Mouse (Mus musculus): ENCODE results near the gene A430078G23Rik. TPM values are rescaled to one million over a fixed set of nuclear protein-coding genes. Genes with fewer than 3 reads are reported as not detected.

The A430078G23Rik gene
- polyA plus RNA-seq, 1 experiment from 2014 or later = 0.13 TPM

DNA sequence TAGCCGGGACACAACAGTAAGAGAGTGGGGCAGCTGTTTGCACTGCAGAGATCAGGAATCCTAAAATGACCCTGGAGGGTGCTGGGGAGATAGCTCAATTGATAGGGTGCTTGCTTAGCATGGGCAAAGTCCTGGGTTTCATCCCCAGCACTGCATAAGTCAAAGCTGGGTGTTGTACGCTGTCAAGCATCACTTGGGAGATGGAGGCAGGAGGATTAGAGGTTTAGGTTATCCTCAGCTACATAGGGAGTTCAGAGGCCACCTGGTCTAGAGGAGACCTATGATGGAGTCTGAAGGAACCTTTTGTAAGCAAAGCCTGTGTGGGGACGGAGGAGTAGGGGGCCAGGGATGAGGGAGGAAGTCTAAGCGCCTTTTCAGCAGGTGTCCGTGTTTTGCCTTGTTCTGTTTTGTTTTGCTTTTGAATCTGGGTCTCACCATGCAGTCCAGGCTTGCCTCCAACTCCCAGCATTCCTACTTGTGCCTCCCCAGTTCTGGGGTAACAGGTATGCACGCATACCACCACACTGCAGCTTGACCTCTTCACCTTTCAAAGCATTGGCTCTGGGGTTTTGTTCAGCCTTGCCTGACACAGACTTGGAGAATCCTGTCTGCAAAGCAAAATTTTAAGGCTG is 712 bp downstream of the A430078G23Rik start:
- no peak for ATAC-seq (ENCODE audit: low FRiP score, low read depth)
- H3K4me1 ChIP-seq = no peaks in the 10 kb centered on the region
- no peak overlapping the region for H3K4me3 ChIP-seq
- H3K36me3 ChIP-seq = no peaks in the 10 kb centered on the region
- 80% methylated on average over 6 of the region's 6 CpGs for WGBS
- no peaks in the 10 kb centered on the region for H3K9me3 ChIP-seq
- H3K4me2 ChIP-seq (replicated peaks) = no peak overlapping the region
- no peaks in the 10 kb centered on the region for H3K27me3 ChIP-seq (replicated peaks)
- H3K27ac ChIP-seq = no peak overlapping the region
- no peak overlapping the region for H3K9ac ChIP-seq

GRCm38 (mm10) chr8:3354443-3354812 is 1.2 kb downstream of the A430078G23Rik start:
- H3K27me3 ChIP-seq (replicated peaks) = no peaks in the 10 kb centered on the region
- H3K4me1 ChIP-seq = no peaks in the 10 kb centered on the region
- no peaks in the 10 kb centered on the region for H3K9me3 ChIP-seq
- WGBS = 73% methylated on average over 5 of the region's 5 CpGs
- no peak overlapping the region for H3K4me2 ChIP-seq (replicated peaks)
- H3K4me3 ChIP-seq = no peak overlapping the region
- no peak overlapping the region for H3K27ac ChIP-seq
- no peak for ATAC-seq (ENCODE audit: low FRiP score, low read depth)
- H3K36me3 ChIP-seq = no peaks in the 10 kb centered on the region
- H3K9ac ChIP-seq = no peak overlapping the region

DNA sequence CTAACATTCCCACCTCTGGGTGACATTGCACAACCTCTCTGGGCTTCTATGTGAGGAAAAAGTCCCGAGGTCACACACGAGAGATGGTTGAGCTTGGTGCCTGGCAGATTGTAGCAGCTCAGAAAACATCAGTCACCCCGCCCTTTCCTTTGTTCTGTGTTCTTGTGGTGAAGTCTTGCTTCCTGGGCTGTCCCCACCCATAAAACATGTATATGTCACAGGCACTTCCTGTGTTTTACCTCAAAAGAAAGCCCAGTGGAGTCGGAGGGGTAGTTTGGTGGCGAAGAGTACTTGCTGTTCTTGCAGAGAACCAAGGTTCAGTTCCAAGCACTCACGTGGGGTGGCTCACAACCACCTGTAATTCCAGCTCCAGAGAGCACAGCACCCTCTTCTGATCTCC is 2.4 kb downstream of the A430078G23Rik start:
- Histone ChIP-seq H3K4me3 (no peak overlapping the region), H3K9ac (no peak overlapping the region), H3K36me3 (no peaks in the 10 kb centered on the region), H3K27me3 (replicated peaks) (no peaks in the 10 kb centered on the region), H3K4me2 (replicated peaks) (no peak overlapping the region), H3K4me1 (no peaks in the 10 kb centered on the region), H3K9me3 (no peaks in the 10 kb centered on the region), H3K27ac (no peak overlapping the region)
- 85% methylated on average over 6 of the region's 6 CpGs for WGBS
- ATAC-seq (ENCODE audit: low FRiP score, low read depth) = no peak

- Histone ChIP-seq H3K27me3 (replicated peaks) (no peaks in the 10 kb centered on the region), H3K4me1 (no peaks in the 10 kb centered on the region), H3K9ac (no peak overlapping the region), H3K36me3 (no peaks in the 10 kb centered on the region), H3K4me3 (no peak overlapping the region), H3K9me3 (no peaks in the 10 kb centered on the region), H3K4me2 (replicated peaks) (no peak overlapping the region), H3K27ac (no peak overlapping the region)
- no peak for ATAC-seq (ENCODE audit: low FRiP score, low read depth)
- 8% methylated on average over 4 of the region's 4 CpGs for WGBS
These were observed 4.8 kb downstream of the A430078G23Rik start for GRCm38 (mm10) chr8:3358060-3358459.

DNA sequence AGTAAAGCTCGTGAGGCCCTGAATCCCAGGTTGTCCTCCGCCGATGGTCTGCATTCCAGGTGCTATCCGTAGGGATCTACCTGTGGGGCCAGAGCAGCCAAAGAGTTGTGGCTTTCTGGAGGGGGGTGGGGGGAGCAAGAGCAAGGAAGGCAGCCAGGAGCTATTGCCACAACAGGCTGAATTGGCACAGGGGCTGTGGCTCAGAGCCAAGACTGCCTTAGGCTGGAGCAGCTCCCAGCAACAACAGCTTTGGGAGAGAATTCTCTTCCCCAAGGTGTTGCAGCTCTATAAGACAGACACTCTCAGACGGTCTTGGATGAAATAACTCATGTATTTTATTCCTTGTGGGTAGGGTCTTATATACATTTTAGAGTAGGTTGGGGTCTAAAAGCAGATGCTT is 13.9 kb downstream of the A430078G23Rik start:
- no peaks in the 10 kb centered on the region for H3K36me3 ChIP-seq
- no peak overlapping the region for H3K9ac ChIP-seq
- H3K4me3 ChIP-seq = no peak overlapping the region
- H3K4me2 ChIP-seq (replicated peaks) = no peak overlapping the region
- no peak overlapping the region for H3K27ac ChIP-seq
- WGBS = 88% methylated on average over 5 of the region's 5 CpGs
- H3K9me3 ChIP-seq = 0 out of 2 replicates have a peak, but pooled peaks cover 3% of the 10 kb centered on the region
- ATAC-seq (ENCODE audit: low FRiP score, low read depth) = no peak
- no peaks in the 10 kb centered on the region for H3K4me1 ChIP-seq
- no peaks in the 10 kb centered on the region for H3K27me3 ChIP-seq (replicated peaks)

DNA sequence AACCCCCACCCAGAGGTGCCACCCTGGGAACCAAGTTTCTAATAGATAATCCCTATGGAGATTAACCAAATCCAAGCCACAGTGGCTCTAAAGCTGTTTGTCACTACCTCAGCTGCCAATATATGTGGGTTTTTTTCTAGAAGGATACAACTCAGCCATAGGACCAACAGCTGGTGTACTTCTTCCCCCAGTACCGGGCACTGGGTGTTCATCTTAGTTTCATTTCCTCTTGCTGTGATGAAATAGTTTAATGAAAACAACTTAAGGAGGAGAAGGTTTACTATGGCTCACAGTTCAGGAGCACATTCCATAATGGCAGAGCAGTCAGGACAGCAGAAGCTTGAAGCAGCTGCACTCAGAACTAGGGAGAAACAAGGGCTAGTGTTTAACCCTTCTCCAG is 14.9 kb downstream of the A430078G23Rik start:
- Histone ChIP-seq H3K4me3 (no peak overlapping the region), H3K9ac (no peak overlapping the region), H3K4me2 (replicated peaks) (no peak overlapping the region), H3K9me3 (0 out of 2 replicates have a peak, but pooled peaks cover 3% of the 10 kb centered on the region), H3K36me3 (no peaks in the 10 kb centered on the region), H3K4me1 (no peaks in the 10 kb centered on the region), H3K27me3 (replicated peaks) (no peaks in the 10 kb centered on the region), H3K27ac (no peak overlapping the region)
- WGBS = 85% methylated on average over 1 of the region's 1 CpGs
- no peak for ATAC-seq (ENCODE audit: low FRiP score, low read depth)

DNA sequence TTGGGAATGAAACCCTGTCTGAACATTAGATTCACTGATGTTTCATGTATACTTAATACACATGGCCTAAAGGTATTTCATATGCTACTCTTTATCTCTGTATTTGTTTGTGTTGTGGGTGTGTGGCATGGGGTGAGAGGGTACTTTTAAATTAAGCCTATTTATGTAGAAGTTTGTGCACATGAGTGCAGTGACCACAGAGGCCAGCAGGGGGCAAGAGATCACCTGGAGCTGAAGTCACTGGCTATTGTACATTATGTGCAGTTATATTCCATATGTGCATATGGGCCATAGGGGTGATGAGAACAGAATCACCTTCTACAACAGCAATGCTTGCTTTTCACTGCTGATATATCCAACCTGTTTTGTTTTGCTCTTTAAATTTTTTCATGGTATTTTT is 22.5 kb downstream of the A430078G23Rik start:
- H3K27ac ChIP-seq = no peak overlapping the region
- no peak for ATAC-seq (ENCODE audit: low FRiP score, low read depth)
- no peak overlapping the region for H3K4me3 ChIP-seq
- no peaks in the 10 kb centered on the region for H3K9me3 ChIP-seq
- no peaks in the 10 kb centered on the region for H3K36me3 ChIP-seq
- H3K4me2 ChIP-seq (replicated peaks) = no peak overlapping the region
- no peaks in the 10 kb centered on the region for H3K4me1 ChIP-seq
- H3K27me3 ChIP-seq (replicated peaks) = no peaks in the 10 kb centered on the region
- no peak overlapping the region for H3K9ac ChIP-seq

DNA sequence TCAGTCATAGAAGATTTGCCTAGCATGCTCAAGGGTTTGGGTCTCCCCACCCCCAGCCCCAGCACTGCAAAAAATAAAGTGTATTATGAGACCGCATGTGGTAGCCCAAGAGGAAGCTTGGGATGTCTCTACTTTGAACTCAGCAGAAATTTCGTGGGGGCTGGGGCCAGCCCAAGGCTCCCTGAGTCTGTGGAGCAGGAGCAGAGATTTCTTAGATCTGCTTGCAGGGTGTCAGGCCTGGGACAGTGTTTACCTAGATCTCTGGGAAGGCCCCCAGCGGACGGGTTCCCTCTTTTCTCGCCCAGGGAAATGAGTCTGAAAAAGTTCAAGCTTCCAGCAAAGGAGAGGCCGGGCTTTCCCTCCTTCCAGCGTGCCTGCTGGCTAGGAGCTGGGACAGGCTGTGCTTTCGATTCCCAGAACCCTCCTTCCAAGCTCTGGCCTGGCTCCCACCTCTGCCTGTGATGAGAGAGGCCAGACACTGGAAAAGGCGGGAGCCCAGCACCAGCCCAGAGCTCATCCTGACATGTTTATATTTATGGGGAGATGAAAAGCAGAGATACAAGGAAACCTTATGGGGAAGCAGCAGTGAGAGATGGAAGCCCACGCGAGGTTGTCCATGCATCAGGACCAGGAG is 23.5 kb downstream of the A430078G23Rik start:
- ATAC-seq (ENCODE audit: low FRiP score, low read depth) = no peak
- 71% methylated on average over 11 of the region's 11 CpGs for WGBS

GRCm38 (mm10) chr8:3387286-3387685 is 34.1 kb downstream of the A430078G23Rik start:
- Histone ChIP-seq H3K36me3 (no peaks in the 10 kb centered on the region), H3K4me3 (no peak overlapping the region), H3K4me1 (no peaks in the 10 kb centered on the region; the same call in 1 of the 2 replicates), H3K27me3 (replicated peaks) (no peaks in the 10 kb centered on the region), H3K9ac (no peak overlapping the region), H3K9me3 (no peaks in the 10 kb centered on the region), H3K27ac (no peak overlapping the region), H3K4me2 (replicated peaks) (no peak overlapping the region)
- 41% methylated on average over 6 of the region's 6 CpGs for WGBS
- ATAC-seq (ENCODE audit: low FRiP score, low read depth) = peak; percentile 29; the same call in 1 of the 2 replicates

More for the DNA sequence above, 23.5 kb downstream of the A430078G23Rik start:
- H3K36me3 ChIP-seq = no peaks in the 10 kb centered on the region
- H3K4me2 ChIP-seq (replicated peaks) = no peak overlapping the region
- H3K4me3 ChIP-seq = no peak overlapping the region
- H3K4me1 ChIP-seq = no peaks in the 10 kb centered on the region
- H3K27ac ChIP-seq = no peak overlapping the region
- H3K9ac ChIP-seq = no peak overlapping the region
- H3K9me3 ChIP-seq = no peaks in the 10 kb centered on the region
- no peaks in the 10 kb centered on the region for H3K27me3 ChIP-seq (replicated peaks)

DNA sequence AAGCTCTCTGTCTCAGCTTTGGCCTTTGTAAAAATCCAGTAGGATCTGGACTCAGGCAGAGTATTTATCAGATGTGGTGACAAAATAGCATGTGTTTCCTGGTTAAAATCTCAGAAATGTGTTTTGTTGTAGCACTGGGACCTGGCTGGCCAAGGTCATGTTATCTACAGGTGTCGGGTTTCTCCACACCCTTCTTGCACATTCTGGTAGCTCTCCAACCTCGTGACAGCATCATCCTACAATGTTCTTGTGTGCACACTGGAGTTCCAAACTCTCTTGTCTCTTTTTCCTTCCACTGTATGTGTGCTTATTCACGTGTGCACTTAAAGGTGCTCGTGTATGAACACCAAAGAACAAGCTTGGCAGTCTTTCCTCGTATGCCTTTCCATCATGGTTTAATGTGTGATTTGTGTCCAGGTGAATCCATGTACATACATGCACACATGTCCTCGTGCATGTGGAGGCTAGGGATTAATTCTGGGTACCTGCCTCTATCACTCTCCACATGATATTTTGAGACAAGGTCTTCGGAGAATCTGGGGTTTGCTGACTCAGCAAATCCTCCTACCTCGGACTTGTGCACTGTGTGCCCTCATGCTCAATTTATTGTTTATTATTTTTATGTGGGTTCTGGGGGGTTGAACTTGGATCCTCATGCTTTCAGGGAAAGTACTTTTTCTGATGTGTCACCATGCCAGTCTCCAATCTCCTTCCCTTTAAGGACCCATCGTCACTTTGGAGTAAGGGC is 35.5 kb downstream of the A430078G23Rik start:
- H3K27me3 ChIP-seq (replicated peaks) = no peaks in the 10 kb centered on the region
- peaks cover 4% of the 10 kb centered on the region for H3K4me1 ChIP-seq
- ATAC-seq (ENCODE audit: low FRiP score, low read depth) = no peak
- H3K9me3 ChIP-seq = no peaks in the 10 kb centered on the region
- WGBS = 77% methylated on average over 9 of the region's 9 CpGs
- H3K27ac ChIP-seq = no peak overlapping the region
- no peak overlapping the region for H3K4me2 ChIP-seq (replicated peaks)
- H3K9ac ChIP-seq = no peak overlapping the region
- no peaks in the 10 kb centered on the region for H3K36me3 ChIP-seq
- no peak overlapping the region for H3K4me3 ChIP-seq

DNA sequence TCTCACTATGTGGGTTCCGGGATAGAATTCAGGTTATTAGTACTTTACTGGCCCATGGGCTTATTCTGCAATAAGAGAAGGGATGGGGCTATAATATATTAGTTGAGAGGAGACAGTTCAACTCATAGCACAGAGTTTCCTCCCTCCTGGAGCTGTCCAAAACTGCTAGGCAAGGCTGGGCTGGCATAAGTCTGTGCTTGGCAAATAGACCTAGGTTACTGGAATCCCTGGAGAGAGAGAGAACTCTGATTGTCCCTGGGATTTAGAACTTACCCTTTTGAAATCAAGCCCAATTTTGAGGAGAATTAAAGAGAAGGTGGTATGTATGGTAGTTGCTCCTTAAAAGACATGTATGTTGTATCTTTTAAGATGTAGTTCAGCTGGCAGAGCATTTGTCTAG is 36.3 kb downstream of the A430078G23Rik start:
- WGBS = 94% methylated on average over 1 of the region's 1 CpGs
- H3K27me3 ChIP-seq (replicated peaks) = no peaks in the 10 kb centered on the region
- H3K4me1 ChIP-seq = peaks cover 11% of the 10 kb centered on the region
- no peaks in the 10 kb centered on the region for H3K9me3 ChIP-seq
- H3K4me3 ChIP-seq = no peak overlapping the region
- no peaks in the 10 kb centered on the region for H3K36me3 ChIP-seq
- H3K4me2 ChIP-seq (replicated peaks) = no peak overlapping the region
- no peak for ATAC-seq (ENCODE audit: low FRiP score, low read depth)
- no peak overlapping the region for H3K9ac ChIP-seq
- H3K27ac ChIP-seq = no peak overlapping the region

- ATAC-seq (ENCODE audit: low FRiP score, low read depth) = peak; percentile 1; the same call in 1 of the 2 replicates
- 58% methylated on average over 4 of the region's 4 CpGs for WGBS
- Histone ChIP-seq H3K4me3 (peak overlapping the region; percentile 76), H3K36me3 (no peaks in the 10 kb centered on the region; the same call in 1 of the 2 replicates), H3K27me3 (replicated peaks) (no peaks in the 10 kb centered on the region), H3K9me3 (no peaks in the 10 kb centered on the region), H3K27ac (no peak overlapping the region), H3K4me1 (peaks cover 20% of the 10 kb centered on the region), H3K9ac (peak overlapping the region; percentile 79; the same call in 1 of the 2 replicates), H3K4me2 (replicated peaks) (peak overlapping the region; percentile 71)
These were observed 39.1 kb downstream of the A430078G23Rik start for GRCm38 (mm10) chr8:3392293-3392692.
